Mouse (Mus musculus) frontal cortex, postnatal 14 days (tissue): ENCODE measurements around the gene Vav3.
"Not testable (repeated sequence)": the region's sequence is repeated elsewhere in the genome, so short reads cannot be mapped to it uniquely, and the experiment has no call there.

ENCODE experiments used
- DNase-seq, 2 experiments: peaks; one replicate each; pipeline ENCODE4 v3.0.0; 2022; ENCODE audit warnings: low spot score in 2 of 2

Vav3 gene

DNA sequence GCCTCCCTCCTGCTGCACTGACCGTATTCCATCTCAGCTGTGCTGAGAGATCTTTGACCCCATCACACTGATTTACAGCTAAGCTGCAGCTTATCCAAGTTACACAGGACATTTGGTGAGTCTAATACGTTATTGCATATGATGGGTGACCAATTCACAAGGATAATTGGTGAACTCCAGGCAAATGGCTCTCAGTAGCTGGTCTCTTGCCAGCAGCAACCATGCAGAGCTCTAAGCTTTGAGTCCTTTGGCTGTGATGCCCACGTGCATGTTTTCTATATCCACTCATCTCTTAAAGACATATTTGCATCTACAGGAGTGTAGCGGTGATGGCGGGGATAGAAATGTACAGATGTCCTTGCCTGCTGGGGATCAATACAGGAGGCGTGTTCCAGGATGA lies 99.5 kb downstream of the Vav3 start:
- DNase-seq: no peak

DNA sequence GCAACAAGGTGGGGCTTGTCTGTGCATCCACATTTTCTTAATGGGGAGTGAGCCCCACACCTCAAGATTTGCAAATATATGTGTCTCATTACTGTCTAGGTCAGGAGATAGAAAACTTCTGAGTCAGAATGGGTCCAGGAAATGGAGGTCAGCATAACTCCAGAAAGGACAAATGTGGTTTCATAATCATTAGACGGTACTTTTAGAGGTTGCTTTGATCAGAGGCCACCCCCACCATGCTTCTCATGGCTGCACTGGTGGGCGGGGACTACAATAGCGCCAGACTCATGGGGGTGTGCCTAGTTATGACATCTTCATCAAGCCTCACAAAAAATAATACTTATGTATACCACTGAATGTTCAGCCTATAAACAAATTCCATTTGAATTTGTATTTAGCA lies 103.6 kb downstream of the Vav3 start:
- no peak for DNase-seq

DNA sequence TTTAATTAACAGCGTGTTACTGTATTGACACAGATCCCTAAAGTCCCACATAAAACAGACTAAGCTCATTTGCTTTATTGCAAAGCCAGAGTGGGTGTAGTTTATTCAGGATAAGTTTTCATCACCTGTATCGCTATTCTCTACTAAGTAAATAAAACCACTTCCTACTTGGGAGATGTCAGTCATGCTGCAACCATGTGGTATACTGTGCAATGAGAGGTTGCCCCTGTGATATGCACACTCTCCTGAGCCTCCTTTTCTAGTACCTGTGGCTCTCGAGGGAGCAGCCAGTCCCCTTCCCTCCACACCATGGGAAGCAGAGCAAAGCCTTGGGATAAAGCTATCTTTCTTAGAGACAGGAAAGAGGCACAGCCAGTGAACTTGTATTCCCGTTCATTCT lies 106.5 kb downstream of the Vav3 start:
- DNase-seq: no peak

DNA sequence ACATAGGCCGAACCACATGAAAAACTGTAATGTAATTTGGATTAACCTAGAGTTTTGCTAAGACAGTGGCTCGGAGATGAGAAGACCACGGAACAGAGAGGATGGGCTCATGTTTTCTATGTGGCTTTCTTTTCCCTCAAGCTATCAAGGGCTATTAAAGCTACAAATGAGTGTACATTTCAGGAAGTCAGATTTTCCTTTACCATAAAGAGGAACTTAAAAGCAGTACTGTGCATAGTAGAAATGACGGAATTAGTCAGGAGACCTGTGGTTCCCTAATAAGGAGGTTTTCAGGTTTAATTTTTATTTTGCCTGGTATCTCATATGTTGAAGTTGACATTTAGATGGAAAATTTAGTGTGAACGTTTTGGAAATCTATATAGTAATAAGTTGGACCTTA lies 107.8 kb downstream of the Vav3 start:
- DNase-seq: not testable (repeated sequence)

DNA sequence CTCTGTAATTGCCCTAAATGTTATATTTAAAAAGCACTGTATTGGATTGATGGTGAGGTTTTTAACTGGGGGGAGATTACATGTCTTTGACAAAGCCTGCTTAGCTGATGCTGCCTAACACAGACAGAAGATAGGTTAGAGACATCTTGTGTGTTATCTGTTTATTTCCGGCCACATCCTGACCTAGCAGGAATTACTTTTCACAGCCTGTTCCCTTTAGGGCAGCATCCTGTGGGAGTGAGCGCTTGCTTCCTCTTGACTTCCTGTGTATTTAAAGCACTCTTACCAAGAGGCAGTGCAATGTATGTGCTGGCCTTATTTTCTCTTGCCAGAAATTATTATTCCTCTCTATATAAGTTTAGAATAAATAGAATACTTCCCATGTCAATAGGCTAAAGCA lies 111.5 kb downstream of the Vav3 start:
- no peak for DNase-seq

DNA sequence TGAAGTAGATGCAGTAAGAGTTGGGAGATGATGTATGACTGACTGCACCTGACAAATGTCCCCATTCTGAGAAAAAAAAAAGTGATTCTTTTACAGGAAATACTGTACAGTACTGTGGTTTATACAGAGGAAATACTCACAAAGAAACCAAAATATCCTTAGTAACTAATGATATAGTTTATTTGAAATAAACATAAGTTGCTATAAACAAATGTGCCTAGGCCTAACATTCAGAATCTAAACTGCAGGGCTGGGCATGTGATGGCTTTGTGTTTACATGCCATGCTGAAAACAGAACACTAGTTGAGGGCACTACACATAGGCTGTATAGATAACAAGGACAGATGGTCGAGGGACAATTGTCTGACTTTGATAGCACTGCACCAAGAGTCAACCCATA lies 114.2 kb downstream of the Vav3 start:
- no peak for DNase-seq

- no peak for DNase-seq
Observed at GRCm38 (mm10) chr3:109456340-109456739, 115.9 kb downstream of the Vav3 start.

DNA sequence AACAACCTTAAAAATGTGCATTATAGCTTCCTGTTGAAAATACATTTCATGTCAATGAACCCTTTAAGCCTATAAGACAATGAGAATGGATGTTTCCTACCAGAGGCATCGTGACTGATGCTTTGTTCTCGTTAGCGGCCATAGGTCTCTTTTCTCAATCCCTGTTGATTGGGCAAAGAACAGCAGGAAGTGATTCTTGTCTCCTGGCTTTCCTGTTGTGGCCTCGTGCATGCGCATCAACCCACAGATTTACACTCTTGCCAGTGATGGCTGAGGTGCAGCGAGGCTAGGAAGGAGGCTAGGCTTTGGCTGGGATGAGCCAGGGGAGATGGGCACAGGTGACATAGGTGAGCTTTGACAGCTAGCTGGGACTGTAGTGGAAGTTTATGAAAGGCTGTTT lies 123.2 kb downstream of the Vav3 start:
- no peak for DNase-seq

- no peak for DNase-seq
Observed at GRCm38 (mm10) chr3:109464600-109464999, 124.1 kb downstream of the Vav3 start.

DNA sequence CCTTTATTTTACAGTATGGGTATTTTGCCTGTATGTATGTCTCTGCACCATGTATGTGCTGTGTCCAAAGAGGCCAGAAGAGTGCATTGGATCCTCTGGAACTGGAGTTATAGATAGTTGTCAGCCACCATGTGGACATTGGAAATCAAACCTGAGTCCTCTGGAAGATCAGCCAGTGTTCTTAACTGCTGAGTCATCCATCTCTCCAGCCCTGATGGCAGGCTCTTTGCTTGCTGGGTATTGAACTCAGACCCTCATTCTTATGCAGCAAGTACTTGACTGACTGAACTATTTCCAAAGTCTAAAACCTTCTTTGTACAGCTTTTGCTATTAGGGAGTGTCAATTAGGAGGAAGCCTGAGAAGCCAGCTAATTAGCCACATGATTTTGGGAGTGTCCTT lies 126.1 kb downstream of the Vav3 start:
- DNase-seq: no peak

DNA sequence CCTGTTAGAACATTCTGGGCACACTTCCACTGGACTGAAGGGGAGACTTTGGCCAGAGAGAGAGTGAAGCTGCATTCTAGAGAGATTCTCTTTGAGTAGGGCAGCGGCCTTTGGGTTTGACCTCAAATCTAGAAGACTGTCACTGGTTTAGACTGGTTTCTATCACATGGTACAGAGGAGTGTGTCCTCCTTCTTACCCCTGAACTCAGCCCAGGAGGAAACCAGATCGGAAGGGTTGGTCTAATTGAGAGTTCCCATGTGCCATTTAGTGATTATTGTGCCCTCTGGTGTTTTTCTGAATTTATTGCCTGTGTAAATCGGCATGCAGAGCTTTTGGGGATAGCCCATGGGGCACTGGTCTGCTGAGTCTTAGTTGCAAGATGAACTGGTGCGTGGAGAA lies 126.8 kb downstream of the Vav3 start:
- DNase-seq: no peak

DNA sequence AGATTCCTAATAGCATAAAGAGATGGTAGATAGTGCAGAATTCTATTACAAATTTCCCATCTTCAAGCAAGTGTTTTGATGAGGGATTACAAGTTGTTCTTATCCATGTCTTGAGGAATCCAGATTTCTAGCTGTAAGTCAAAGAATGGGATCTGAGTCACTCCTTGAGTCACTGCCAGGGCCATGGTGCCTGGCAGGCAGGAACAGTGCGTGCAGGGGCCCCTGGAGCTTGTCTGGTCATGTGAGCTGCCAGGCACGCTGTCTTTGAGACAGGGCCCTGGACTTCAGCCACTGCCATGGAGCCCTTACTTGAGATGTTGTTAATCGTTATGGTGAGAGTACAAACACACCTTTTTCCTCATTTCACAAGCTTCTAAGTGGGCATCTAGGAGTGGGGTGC lies 129.0 kb downstream of the Vav3 start:
- DNase-seq: no peak

- DNase-seq: no peak
Observed at GRCm38 (mm10) chr3:109470651-109471255, 130.3 kb downstream of the Vav3 start.

DNA sequence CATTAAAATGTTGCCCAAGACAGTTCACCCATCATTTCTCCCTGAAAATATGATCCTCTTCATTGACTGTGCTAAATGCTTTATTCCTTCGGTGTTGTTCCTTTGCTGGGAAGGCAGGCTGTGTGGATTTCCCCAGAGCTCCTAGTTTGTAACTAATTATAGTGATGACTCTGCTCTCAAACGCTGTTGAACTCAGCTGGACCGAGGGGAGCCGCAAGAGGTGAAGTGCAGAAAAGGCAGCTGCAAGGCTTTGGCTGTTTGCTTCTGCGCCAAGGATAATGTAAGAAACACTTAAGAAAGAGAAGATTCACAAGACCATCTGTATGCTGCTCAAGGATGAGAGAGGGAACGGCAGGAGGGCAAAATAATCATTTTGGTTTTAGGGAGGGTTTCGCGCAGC lies 136.1 kb downstream of the Vav3 start:
- DNase-seq: no peak

- no peak for DNase-seq
Observed at GRCm38 (mm10) chr3:109478297-109478696, 137.8 kb downstream of the Vav3 start.

- no peak for DNase-seq
Observed at GRCm38 (mm10) chr3:109480625-109481024, 140.2 kb downstream of the Vav3 start.

GRCm38 (mm10) chr3:109486786-109487185 lies 146.3 kb downstream of the Vav3 start:
- no peak for DNase-seq

- DNase-seq: no peak
Observed at GRCm38 (mm10) chr3:109487823-109488222, 147.4 kb downstream of the Vav3 start.

- no peak for DNase-seq
Observed at GRCm38 (mm10) chr3:109488750-109489171, 148.3 kb downstream of the Vav3 start.

DNA sequence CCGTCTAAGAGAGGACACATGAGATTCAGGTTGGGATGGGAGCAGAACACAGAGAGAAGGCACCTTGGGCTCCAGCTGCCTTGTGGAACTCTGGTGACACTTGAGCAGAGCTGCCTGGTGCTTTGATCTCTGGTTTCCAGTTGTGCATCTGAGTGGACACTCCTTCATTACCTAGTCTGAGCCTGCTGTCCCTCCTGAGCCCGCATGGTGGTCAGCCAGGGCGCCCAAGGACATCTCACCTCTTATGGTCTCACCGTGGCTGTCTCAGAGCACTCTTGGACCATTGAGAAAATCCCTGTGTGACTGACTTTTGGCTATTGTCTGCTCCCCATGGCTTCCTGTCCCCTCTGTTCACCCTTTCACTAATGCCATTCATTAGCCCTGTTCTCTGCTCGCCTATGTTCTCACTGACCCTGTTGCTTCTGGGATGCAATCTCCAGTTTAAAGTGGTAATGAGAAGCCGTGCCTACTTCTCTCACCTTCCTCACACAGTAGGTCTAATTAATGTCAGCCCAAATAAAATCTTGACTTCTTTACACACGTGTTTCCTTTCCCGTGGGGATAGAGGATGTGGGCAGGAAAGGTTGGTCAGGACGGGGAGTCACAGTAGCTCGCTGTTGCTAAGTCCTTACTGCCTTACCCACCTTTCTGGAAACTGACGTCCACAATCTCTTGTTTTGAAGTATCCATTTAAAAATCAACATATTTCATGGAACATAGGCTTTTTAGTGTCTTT lies 150.3 kb downstream of the Vav3 start:
- no peak for DNase-seq

- DNase-seq: peak in 1 of 2 experiments; percentile 58
Observed at GRCm38 (mm10) chr3:109491568-109491967, 151.1 kb downstream of the Vav3 start.

GRCm38 (mm10) chr3:109496461-109496860 lies 156.0 kb downstream of the Vav3 start:
- DNase-seq: no peak

DNA sequence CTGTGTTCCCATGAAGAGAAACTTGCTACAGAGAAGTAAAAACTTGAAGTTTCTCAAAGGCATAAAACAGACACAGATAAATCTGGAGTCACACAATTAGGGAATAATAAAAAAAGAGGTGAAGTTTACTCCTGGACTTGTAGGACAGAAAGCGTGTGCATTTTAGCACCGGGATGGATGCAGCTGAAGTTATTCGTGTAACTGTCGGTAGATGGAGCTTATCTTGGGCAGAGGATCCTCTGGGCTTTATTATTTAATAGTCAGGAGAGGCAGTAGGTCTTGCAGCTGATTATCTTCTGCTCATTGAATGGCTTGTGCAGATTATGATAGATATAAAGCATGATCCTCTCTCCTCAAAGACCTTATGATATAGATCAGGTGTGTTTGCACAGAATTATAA lies 156.6 kb downstream of the Vav3 start:
- no peak for DNase-seq
